Mouse (Mus musculus) cerebellum, adult 11-12 months (tissue): Measurements from ENCODE around the gene Gm44973.

Experiments used
- DNase-seq: peaks from one replicate; pipeline ENCODE4 v3.0.0; 2022

The Gm44973 gene

DNA sequence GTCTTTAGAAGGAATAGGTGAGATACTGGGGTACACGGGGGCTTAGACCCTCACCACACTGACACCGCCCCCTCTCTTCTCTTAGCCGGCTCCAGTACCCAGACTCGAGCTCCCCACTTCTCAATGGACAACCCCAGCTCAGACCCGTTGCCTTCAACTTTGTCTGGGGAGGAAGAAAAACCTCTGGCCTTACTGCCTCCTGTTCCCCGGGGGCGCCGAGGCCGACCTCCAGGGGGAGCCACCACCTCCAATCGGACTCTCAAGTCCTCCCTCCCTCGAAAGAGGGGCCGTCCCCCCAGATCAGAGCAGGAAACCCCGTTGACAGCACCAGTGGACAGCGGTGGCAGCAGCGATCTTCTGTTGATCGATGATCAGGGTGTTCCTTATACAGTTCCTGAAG lies 2.1 kb downstream of the Gm44973 start:
- DNase-seq = peak; percentile 71

DNA sequence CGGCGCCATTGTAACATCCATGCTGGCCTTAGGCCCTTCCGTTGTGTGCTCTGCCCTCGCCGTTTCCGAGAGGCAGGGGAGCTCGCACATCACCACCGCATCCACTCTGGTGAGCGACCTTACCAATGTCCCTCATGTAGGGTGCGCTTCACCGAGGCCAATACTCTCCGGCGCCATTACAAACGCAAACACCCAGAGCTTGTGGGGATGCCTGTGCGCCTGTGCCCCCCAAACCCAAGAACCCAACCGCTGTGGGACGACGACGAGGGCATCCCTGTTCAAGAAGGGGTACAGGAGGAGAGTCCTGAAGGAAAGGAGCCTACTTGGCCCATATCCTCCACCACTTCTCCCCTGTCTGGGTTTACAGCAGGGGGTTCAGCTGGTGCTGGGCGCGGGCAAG lies 2.6 kb downstream of the Gm44973 start:
- DNase-seq = peak; percentile 57

DNA sequence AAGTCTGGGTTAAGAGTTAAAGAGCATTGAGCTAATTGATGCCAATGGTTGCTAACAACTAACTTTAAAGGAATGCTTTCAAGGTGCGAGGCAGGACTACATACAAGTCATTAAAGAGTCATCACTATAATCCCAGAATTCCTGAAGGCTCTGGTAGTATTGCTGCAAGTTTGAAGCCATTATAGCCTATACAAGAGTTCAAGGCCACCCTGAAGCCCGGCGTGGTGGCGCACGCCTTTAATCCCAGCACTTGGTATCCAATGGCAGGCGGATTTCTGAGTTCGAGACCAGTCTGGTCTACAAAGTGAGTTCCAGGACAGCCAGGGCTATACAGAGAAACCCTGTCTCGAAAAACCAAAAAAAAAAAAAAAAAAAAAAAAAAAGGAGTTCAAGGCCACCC lies 4.3 kb downstream of the Gm44973 start:
- DNase-seq = peak; percentile 41

DNA sequence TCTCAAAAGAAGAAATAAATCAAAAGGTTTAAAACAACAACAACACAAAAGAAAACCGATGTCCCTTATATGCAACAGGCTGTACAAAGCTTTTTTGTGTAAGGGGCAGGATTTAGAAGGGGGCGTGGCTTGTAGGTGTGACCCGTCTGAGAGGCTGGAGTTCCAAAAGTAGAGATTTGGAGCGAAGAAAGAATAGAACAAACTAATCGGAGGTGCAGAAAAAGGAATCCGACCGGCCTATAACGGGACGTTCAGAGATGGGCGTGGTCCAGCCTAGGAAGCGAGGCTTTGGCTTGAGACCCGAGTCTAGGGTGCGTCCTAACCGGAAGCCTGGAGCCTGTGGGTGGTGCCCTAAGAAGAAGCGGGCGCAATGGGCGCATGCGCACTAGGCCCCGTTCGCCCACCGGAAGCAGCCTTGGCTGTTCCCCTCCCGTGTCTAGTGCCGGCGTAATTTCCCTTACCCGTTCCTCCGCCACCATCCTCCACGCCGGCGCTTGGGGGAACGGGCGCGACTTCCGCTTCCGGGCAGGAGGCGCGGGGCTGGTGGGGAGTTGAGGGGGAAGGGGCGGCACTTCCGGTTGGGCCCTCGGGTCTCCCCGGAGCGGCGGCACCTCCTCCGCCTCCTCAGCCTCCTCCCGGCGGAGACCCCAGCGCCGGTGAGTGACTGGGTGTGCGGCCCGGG lies 4.8 kb downstream of the Gm44973 start, which contains the start of the genes Zfp865 and Ccdc106:
Gene Zfp865, plus strand, starts transcription at position 377 of the 682 bp plus-strand sequence.
Gene Ccdc106, plus strand, starts transcription at position 554 of the 682 bp plus-strand sequence.
- peak; percentile 98 for DNase-seq

DNA sequence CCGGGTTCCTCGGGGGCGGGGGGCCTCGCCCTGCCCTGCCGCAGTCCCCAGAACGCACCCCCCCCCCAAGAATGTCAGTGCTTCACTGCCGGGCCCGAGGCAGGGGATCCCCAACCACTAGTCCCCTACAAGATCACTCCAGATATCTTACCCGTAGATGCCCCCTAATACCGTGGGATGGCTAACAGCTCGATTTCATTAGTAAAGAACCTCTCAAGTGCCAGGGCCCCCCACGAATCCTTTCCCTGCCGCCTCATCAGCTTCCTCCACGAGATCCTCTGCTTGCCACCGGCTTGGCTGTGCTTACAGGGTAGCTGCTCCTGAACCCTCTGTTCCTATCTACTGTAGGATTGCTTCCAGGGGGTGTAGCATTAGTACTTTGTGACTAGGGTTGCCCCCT lies 5.4 kb downstream of the Gm44973 start:
- DNase-seq = peak; percentile 69

GRCm38 (mm10) chr7:5021197-5021596 lies 5.9 kb downstream of the Gm44973 start:
- no peak for DNase-seq

DNA sequence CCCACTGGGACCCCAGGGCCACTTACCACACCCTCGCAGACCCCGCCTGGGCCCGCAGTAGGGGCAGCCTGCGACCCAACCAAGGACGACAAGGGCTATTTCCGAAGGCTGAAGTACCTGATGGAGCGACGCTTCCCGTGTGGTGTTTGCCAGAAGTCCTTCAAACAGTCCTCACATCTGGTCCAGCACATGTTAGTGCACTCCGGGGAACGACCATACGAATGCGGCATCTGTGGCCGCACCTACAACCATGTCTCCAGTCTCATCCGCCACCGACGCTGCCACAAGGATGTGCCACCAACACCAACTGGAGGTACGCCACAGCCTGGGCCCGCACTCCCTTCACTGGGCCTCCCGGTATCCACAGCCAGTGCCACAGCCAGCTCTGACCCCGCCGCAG lies 14.2 kb downstream of the Gm44973 start:
- no peak for DNase-seq

DNA sequence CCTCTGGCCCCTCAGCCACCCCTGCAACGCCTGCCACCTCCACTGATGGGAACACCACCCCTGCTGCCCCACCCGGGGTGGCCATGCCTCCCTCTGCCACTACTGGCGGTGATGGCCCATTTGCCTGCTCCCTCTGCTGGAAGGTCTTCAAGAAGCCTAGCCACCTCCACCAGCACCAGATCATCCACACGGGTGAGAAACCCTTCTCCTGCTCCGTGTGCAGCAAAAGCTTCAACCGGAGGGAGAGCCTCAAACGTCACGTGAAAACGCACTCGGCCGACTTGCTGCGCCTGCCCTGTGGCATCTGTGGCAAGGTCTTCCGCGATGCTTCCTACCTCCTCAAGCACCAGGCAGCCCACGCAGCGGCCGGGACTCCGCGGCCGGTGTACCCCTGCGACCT lies 14.7 kb downstream of the Gm44973 start:
- no peak for DNase-seq

DNA sequence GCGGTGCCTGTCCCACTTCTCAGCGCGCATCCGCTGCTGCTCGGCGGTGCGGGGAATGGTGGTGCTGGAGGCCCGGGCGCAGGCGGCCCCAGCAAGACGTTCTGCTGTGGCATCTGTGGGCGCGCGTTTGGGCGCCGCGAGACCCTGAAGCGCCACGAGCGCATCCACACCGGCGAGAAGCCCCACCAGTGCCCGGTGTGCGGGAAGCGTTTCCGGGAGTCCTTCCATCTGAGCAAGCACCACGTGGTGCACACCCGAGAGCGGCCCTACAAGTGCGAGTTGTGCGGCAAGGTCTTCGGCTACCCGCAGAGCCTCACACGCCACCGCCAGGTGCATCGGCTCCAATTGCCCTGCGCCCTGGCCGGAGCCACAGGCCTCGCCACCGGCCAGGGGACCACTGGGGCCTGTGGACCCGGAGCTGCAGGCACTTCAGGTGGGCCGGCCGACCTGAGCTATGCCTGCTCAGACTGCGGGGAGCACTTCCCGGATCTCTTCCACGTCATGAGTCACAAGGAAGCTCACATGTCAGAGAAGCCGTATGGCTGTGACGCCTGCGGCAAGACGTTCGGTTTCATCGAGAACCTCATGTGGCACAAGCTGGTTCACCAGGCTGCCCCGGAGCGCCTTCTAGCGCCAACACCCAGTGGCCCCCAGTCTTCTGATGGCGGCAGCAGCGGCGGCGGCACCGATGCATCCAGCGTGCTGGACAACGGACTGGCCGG lies 15.4 kb downstream of the Gm44973 start:
- no peak for DNase-seq

GRCm38 (mm10) chr7:5031496-5031895 lies 16.2 kb downstream of the Gm44973 start:
- no peak for DNase-seq

- no peak for DNase-seq
Measured at GRCm38 (mm10) chr7:5033818-5034217, 18.5 kb downstream of the Gm44973 start, which contains the start of gene 4632433K11Rik. Gene 4632433K11Rik (plus strand): TSS chr7:5034118.

- DNase-seq = no peak
Measured at GRCm38 (mm10) chr7:5035628-5036027, 20.3 kb downstream of the Gm44973 start.

- no peak for DNase-seq
Measured at GRCm38 (mm10) chr7:5036136-5036535, 20.8 kb downstream of the Gm44973 start.

GRCm38 (mm10) chr7:5037026-5037425 lies 21.7 kb downstream of the Gm44973 start:
- no peak for DNase-seq

GRCm38 (mm10) chr7:5037467-5037866 lies 22.2 kb downstream of the Gm44973 start:
- no peak for DNase-seq

- DNase-seq = peak; percentile 94
Measured at GRCm38 (mm10) chr7:5038109-5038732, 22.9 kb downstream of the Gm44973 start, which contains the start of gene Zfp784. Gene Zfp784 (minus strand): TSS chr7:5038446.

DNA sequence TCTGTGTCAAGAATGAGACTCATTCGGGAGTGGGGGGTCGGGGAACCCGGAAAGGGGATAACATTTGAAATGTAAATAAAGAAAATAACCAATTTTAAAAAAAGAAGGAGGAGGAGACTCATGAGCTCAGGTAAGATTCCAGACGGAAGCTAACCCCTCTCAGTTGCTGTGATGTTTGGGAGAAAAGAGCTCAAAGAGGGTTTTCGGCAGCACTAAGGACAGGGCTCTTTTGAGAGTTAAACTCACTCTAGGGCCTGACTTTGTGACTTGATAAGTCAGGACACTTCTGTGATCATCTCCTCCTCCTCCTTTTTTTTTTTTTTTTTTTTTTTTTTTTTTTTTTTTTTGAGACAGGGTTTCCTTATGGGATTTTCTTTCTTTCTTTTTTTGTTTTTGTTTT lies 23.6 kb downstream of the Gm44973 start:
- no peak for DNase-seq

DNA sequence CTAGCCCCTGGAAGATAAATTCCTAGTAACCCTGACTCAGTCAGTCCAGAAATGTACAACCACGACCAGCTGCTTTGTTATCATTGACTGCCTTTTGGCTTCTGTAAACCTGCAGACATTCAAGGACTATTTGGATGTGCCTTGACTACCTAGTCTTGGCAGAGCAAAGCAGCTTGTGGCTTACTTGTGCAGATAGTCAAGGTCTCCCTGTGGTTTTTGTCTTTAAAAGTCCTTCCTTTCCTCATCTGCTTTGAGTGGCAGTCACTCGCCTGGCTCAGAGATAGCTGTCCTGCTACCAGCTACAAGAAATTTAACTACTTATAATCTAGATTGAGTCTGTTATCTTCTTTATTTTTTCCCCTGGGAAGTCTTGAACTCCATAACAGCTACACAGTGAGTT lies 29.7 kb downstream of the Gm44973 start:
- DNase-seq = no peak

DNA sequence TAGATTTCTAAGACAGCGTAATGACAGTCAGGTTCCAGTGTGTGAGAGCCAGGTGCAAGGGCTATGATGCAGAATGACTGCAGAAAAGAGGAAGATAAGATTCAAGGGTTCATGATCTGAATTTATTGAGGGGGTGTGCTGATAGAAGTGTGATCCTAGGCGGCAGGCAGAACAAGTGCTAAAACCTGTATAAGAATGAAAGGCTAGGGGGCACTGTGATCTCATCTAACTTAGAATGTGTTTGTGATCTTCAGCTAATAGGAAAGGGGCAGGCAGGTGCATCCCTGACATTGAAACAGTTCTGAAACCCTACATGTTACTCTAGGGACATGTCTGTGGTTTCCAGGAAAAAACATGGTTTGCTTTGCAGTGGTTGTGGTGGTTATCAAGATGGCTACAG lies 30.8 kb downstream of the Gm44973 start:
- no peak for DNase-seq

DNA sequence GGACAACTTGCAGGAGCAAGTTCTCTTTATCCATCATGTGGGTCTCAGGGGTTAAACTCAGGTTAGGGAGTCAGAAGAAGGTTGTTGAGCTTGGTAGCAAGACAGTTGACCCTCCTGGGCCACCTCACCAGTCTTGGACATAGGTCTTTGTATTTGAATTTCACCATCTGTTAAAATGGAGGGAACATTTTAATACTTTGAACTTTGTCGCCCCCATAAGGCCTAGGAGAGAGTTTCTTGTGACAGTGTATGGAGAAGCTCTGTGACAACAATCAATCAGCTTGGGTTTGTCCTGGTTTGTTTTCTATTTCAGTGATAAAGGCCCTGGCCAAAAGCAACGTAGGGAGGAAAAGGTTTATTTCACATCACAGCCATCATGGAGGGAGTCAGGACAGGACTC lies 32.0 kb downstream of the Gm44973 start:
- no peak for DNase-seq

- DNase-seq = peak; percentile 83
Measured at GRCm38 (mm10) chr7:5051193-5052192, 36.2 kb downstream of the Gm44973 start, which contains the start of gene Zfp580. Gene Zfp580 (plus strand): TSS chr7:5051538.

DNA sequence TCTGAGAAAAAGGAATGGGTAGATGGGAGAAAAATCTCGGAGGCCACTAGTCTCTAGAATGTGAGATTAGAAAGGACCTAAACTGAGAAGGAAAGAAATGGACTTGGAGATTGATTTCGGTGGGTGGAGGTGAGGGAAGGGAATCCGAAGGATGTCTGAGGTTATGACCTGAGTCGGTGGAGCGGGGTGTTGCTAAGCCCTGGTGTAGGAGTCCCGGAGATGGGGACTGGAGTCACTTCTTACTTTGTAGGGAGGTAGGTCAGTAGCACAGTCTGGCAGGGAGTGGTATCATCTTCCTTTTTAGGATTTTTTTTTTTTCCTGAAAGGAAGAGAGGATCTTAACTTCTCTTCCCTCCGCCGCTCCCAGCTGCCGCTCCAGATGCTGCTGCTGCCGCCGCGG lies 37.1 kb downstream of the Gm44973 start:
- DNase-seq = no peak
